Mouse (Mus musculus) MEL (cell line): ENCODE results near the gene Tas2r105. TPM values are rescaled to one million over a fixed set of nuclear protein-coding genes. Genes with fewer than 3 reads are reported as not detected.

Experiments used
- DNase-seq: peaks from one replicate; pipeline ENCODE4 v3.0.0; 2011; ENCODE audit warnings: low read depth, low spot score
- H3K27ac ChIP-seq: 2 replicates; pipeline ENCODE4 v1.5.1; 2012; ENCODE audit warnings: low read depth, mild to moderate bottlenecking, control low read depth, low read length, moderate library complexity; ENCODE audit not compliant: control insufficient read depth
- H3K27me3 ChIP-seq, 2 experiments: fragments of 150-350 bp in 1 of 2; sonication (generic) in 1 of 2; 2 replicates each; pipeline ENCODE4 v1.6.1; 2012; ENCODE audit warnings: low read length in 2 of 2, mild to moderate bottlenecking in 2 of 2, improper control_type of control experiment in 1 of 2, moderate library complexity in 1 of 2; ENCODE audit not compliant: insufficient read depth in 2 of 2, control insufficient read depth in 1 of 2
- H3K36me3 ChIP-seq, 2 experiments: 2 replicates each; pipeline ENCODE4 v1.6.1; 2012 to 2014; ENCODE audit warnings: low read length in 2 of 2, improper control_type of control experiment in 1 of 2, inconsistent platforms in 1 of 2, mild to moderate bottlenecking in 1 of 2; ENCODE audit not compliant: insufficient read depth in 2 of 2, control insufficient read depth in 1 of 2
- H3K4me1 ChIP-seq, 2 experiments: fragments of 150-350 bp in 1 of 2; sonication (generic) in 1 of 2; 2 replicates each; pipeline ENCODE4 v1.6.1; 2012; ENCODE audit warnings: low read length in 2 of 2, improper control_type of control experiment in 1 of 2, mild to moderate bottlenecking in 1 of 2; ENCODE audit not compliant: insufficient read depth in 2 of 2, control insufficient read depth in 1 of 2
- H3K4me3 ChIP-seq, 2 experiments: fragments of 150-350 bp in 1 of 2; sonication (generic) in 1 of 2; 2 replicates each; pipeline ENCODE4 v1.5.1; 2012; ENCODE audit warnings: low read depth in 2 of 2, low read length in 2 of 2, mild to moderate bottlenecking in 2 of 2, moderate library complexity in 2 of 2, control low read depth in 1 of 2, improper control_type of control experiment in 1 of 2; ENCODE audit not compliant: control insufficient read depth in 1 of 2, insufficient read depth in 1 of 2
- H3K79me2 ChIP-seq: 2 replicates; pipeline ENCODE4 v1.6.1; 2012; ENCODE audit warnings: mild to moderate bottlenecking, low read length, moderate library complexity; ENCODE audit not compliant: control insufficient read depth, poor library complexity, insufficient read depth
- H3K9ac ChIP-seq: 2 replicates; pipeline ENCODE4 v1.6.1; 2012; ENCODE audit warnings: low read depth, mild to moderate bottlenecking, control low read depth, low read length, moderate library complexity; ENCODE audit not compliant: control insufficient read depth, poor library complexity, severe bottlenecking
- H3K9me3 ChIP-seq: fragments of 150-350 bp; sonication (generic); replicated peaks from 2 replicates; pipeline ENCODE4 v1.6.1; 2012; ENCODE audit warnings: mild to moderate bottlenecking, low read length, improper control_type of control experiment, moderate library complexity; ENCODE audit not compliant: insufficient read depth
- BHLHE40 ChIP-seq: IDR thresholded peaks from 2 replicates; pipeline ENCODE4 v1.6.1; 2012; ENCODE audit warnings: low read depth, mild to moderate bottlenecking, inconsistent platforms, low read length, improper control_type of control experiment, borderline replicate concordance
- ELF1 ChIP-seq: IDR thresholded peaks from 2 replicates; pipeline ENCODE4 v1.6.1; 2014; ENCODE audit warnings: low read depth, mild to moderate bottlenecking, inconsistent platforms, low read length, improper control_type of control experiment, moderate library complexity
- GABPA ChIP-seq: IDR thresholded peaks from 2 replicates; pipeline ENCODE4 v1.6.1; 2012; ENCODE audit warnings: low read depth, mild to moderate bottlenecking, inconsistent platforms, low read length, improper control_type of control experiment, moderate library complexity
- JUND ChIP-seq: IDR thresholded peaks from 2 replicates; pipeline ENCODE4 v1.6.1; 2011; ENCODE audit warnings: low read depth, mild to moderate bottlenecking, improper control_type of control experiment, low read length
- KAT2A ChIP-seq: conservative IDR thresholded peaks from 2 replicates; pipeline ENCODE4 v1.6.1; 2012; ENCODE audit warnings: low read depth, low read length, improper control_type of control experiment, inconsistent platforms
- MYB ChIP-seq: IDR thresholded peaks from 2 replicates; pipeline ENCODE4 v1.6.1; 2011; ENCODE audit warnings: mild to moderate bottlenecking, low read depth, low read length, improper control_type of control experiment
- NELFE ChIP-seq: IDR thresholded peaks from 2 replicates; pipeline ENCODE4 v1.6.1; 2011; ENCODE audit warnings: low read depth, low read length, improper control_type of control experiment
- POLR2A ChIP-seq, 2 experiments: IDR thresholded peaks; 2 replicates each; pipeline ENCODE4 v1.6.1; 2011 to 2012; ENCODE audit warnings: low read length in 2 of 2, mild to moderate bottlenecking in 2 of 2, control low read depth in 1 of 2, improper control_type of control experiment in 1 of 2, low read depth in 1 of 2, moderate library complexity in 1 of 2; ENCODE audit not compliant: control insufficient read depth in 1 of 2, insufficient read depth in 1 of 2, poor library complexity in 1 of 2
- TBP ChIP-seq: IDR thresholded peaks from 2 replicates; pipeline ENCODE4 v1.8.0; 2011; ENCODE audit warnings: low read depth, low read length, improper control_type of control experiment
- ZNF384 ChIP-seq: IDR thresholded peaks from 2 replicates; pipeline ENCODE4 v1.6.1; 2012; ENCODE audit warnings: low read depth, mild to moderate bottlenecking, inconsistent platforms, low read length, improper control_type of control experiment
- polyA plus RNA-seq, 2 experiments: library from polyadenylated mRNA; stranded (reverse) in 1 of 2; unstranded in 1 of 2; fragments of >175 nt in 1 of 2; fragments of >200 nt in 1 of 2; gene quantifications; 2 replicates each; pipeline versions ENCODE4 v1.2.1 to v1.2.4; 2012; ENCODE audit warnings: low replicate concordance in 2 of 2, low read depth in 1 of 2; ENCODE audit not compliant: insufficient read length in 2 of 2, insufficient read depth in 1 of 2, missing spikeins in 1 of 2
- total RNA-seq: library from RNA; depleted of rRNA; stranded (reverse); fragments of 300-350 nt; gene quantifications from 2 replicates; pipeline ENCODE4 v1.2.3, GENCODE M21; 2012; rRNA removed

Tas2r105 gene
- total and polyA plus RNA-seq, 3 experiments: not detected

GRCm38 (mm10) chr6:131660049-131660448 lies 27.2 kb downstream of the Tas2r105 start, which contains the start of gene Tas2r107:
Gene Tas2r107 (minus strand): TSS chr6:131660149.
- Histone ChIP-seq H3K9me3 (no peaks in the 10 kb centered on the region), H3K79me2 (no peaks in the 10 kb centered on the region), H3K27me3 (no peaks in the 10 kb centered on the region), H3K4me3 (no peak within 1 kb of the TSS), H3K27ac (no peak within 1 kb of the TSS), H3K36me3 (no peaks in the 10 kb centered on the region), H3K9ac (no peak within 1 kb of the TSS), H3K4me1 (no peaks in the 10 kb centered on the region)
- no peak for DNase-seq
- TF ChIP-seq KAT2A (no peak), ELF1 (no peak), MYB (no peak), JUND (no peak), NELFE (no peak), POLR2A (IDR thresholded peaks at IDR 0.05; ENCODE audit: control insufficient read depth in 1 of 2, insufficient read depth in 1 of 2, low read depth in 1 of 2, low read length in 2 of 2, poor library complexity in 1 of 2) (no peak), GABPA (no peak), BHLHE40 (no peak), ZNF384 (no peak), TBP (no peak)

Other genes starting within 250 kb of the Tas2r105 start
- not detected in 2 replicates for gene 5430401F13Rik, start 201.1 kb downstream of the Tas2r105 start, total RNA-seq
- not detected for gene 5430401F13Rik, start 201.1 kb downstream of the Tas2r105 start, polyA plus RNA-seq
- not detected in 2 replicates for gene Gm6619, start 201.1 kb downstream of the Tas2r105 start, total RNA-seq
- gene Gm6619, start 201.1 kb downstream of the Tas2r105 start, polyA plus RNA-seq: not detected
- not detected in 2 replicates for gene Tas2r130, start 56.6 kb downstream of the Tas2r105 start, total RNA-seq
- gene Tas2r130, start 56.6 kb downstream of the Tas2r105 start, polyA plus RNA-seq: not detected
- gene Tas2r107, start 27.3 kb downstream of the Tas2r105 start, total RNA-seq: not detected in 2 replicates
- gene Tas2r107, start 27.3 kb downstream of the Tas2r105 start, polyA plus RNA-seq: not detected
- not detected in 2 replicates for gene Tas2r106, start 8.6 kb downstream of the Tas2r105 start, total RNA-seq
- not detected for gene Tas2r106, start 8.6 kb downstream of the Tas2r105 start, polyA plus RNA-seq
- gene Tas2r104, start 1.8 kb downstream of the Tas2r105 start, total RNA-seq: not detected in 2 replicates
- not detected for gene Tas2r104, start 1.8 kb downstream of the Tas2r105 start, polyA plus RNA-seq
- not detected in 2 replicates for gene Tas2r114, start 2.6 kb upstream of the Tas2r105 start, total RNA-seq
- gene Tas2r114, start 2.6 kb upstream of the Tas2r105 start, polyA plus RNA-seq: not detected